Comparison of ENCODE assay signal across 8 mouse cellular contexts in the genomic region with DNA sequence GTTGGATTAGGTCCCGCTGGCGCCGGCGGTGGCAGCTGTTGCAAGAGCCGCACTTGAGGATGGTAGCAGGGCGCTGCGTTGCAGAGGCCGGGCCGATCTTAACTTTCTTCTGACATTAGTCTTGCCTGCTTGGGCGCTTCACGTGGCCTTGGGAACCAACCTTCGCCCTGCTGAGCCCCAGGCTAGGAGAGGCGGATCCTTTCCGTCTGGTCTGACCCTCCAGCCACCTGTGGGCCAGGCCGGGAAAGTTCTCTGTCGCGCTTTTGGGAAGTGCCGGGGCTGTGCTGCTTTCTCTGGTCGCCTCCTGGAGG. TPM values are rescaled to one million over a fixed set of nuclear protein-coding genes. Genes with fewer than 3 reads are reported as not detected.
A peak's percentile ranks its signal among the peaks of the same experiment; 100 is the strongest.
DNase-seq lines count a peak whose midpoint lies in the region; ATAC-seq and TF ChIP-seq lines count a peak whose summit lies in the region.

Plbd1 (minus strand) TSS at position 223 of the 311 bp plus-strand sequence.

- TF ChIP-seq POLR2A in heart, adult 2 months (IDR thresholded peaks at IDR 0.05; ENCODE audit: insufficient read depth, low read depth, low read length) = no peak

- WGBS in heart, adult 2 months = 5% methylated on average over 19 of the region's 19 CpGs
- under 1% methylated on average over 19 of the region's 19 CpGs for WGBS in lung, embryonic 15.5 days

- no peaks in the 10 kb centered on the region for H3K9me3 ChIP-seq in lung, embryonic 15.5 days

- H3K4me1 ChIP-seq in heart, adult 2 months (ENCODE audit: control insufficient read depth, insufficient read depth, low read length) = no peaks in the 10 kb centered on the region
- peaks cover 14% of the 10 kb centered on the region for H3K4me1 ChIP-seq in lung, embryonic 15.5 days

- no peak for TF ChIP-seq CTCF in heart, adult 2 months (IDR thresholded peaks at IDR 0.05)

- TF ChIP-seq EP300 in heart, adult 2 months (IDR thresholded peaks at IDR 0.05; ENCODE audit: insufficient read depth, low read depth, low read length) = no peak

- ATAC-seq in lung, embryonic 15.5 days (ENCODE audit: borderline replicate concordance, extremely low read depth, low FRiP score, low TSS enrichment) = 0 out of 2 replicates have a peak, but pooled peaks have one; percentile 5

- peak within 1 kb of the TSS; percentile 72 for H3K27ac ChIP-seq in heart, adult 2 months
- H3K27ac ChIP-seq in lung, embryonic 15.5 days = no peak within 1 kb of the TSS

- no peaks in the 10 kb centered on the region for H3K79me2 ChIP-seq in heart, adult 2 months (replicated peaks; ENCODE audit: control insufficient read depth, insufficient read depth, low read length)

- H3K4me2 ChIP-seq in lung, embryonic 15.5 days = peak within 1 kb of the TSS; percentile 69

- peak; percentile 82 for DNase-seq in ZHBTc4 (ENCODE audit: low read depth, low spot score)
- DNase-seq in embryo, embryonic 9.5 days (ENCODE audit: extremely low spot score) = peak; percentile 38
- peak; percentile 77 to 84 for DNase-seq in heart, adult 2 months
- peak; percentile 71 for DNase-seq in kidney, adult 18-20 months
- peak; percentile 70 for DNase-seq in ovary, adult 18-20 months (ENCODE audit: low spot score)
- no peak for DNase-seq in frontal cortex, postnatal 10 days (ENCODE audit: low spot score in 2 of 2)
- no peak for DNase-seq in layer of hippocampus, adult 9-10 months (ENCODE audit: low spot score)

- peak within 1 kb of the TSS; percentile 42 for H3K4me3 ChIP-seq in heart, adult 2 months
- H3K4me3 ChIP-seq in lung, embryonic 15.5 days = peak within 1 kb of the TSS; percentile 35

- no peaks in the 10 kb centered on the region for H3K36me3 ChIP-seq in heart, adult 2 months (ENCODE audit: control insufficient read depth, insufficient read depth, low read length)
- H3K36me3 ChIP-seq in lung, embryonic 15.5 days = no peaks in the 10 kb centered on the region

- H3K9ac ChIP-seq in heart, adult 2 months (ENCODE audit: low read depth, low read length) = peak within 1 kb of the TSS; percentile 59
- H3K9ac ChIP-seq in lung, embryonic 15.5 days = peak within 1 kb of the TSS; percentile 34; the same call in 1 of the 2 replicates

- H3K27me3 ChIP-seq in heart, adult 2 months (ENCODE audit: control insufficient read depth, insufficient read depth, low read length) = peaks cover 5% of the 10 kb centered on the region
- peaks cover 28% of the 10 kb centered on the region for H3K27me3 ChIP-seq in lung, embryonic 15.5 days

- intact Hi-C loops in heart, adult 2 months (cut with DNase I) = no loop called here

RNA-seq across cellular contexts. Expression of gene Plbd1, which starts in this region (rescaled TPM):
- 10 to 100 TPM; 48.8 to 53.5 TPM for total RNA-seq in heart, adult 2 months (2021)
- 28.4 and 50.7 TPM in 2 replicates for polyA plus RNA-seq in heart, adult 2 months (2012; rRNA removed)
- 4.0 and 4.9 TPM in 2 replicates for polyA plus RNA-seq in lung, embryonic 15.5 days (2015; fragmentation: Nextera tagmentation; extraction: Ambion mirVana)

Comparison
In these comparisons a context has a peak if more than half of its experiments do, and no peak if none do; other contexts are left out.
1. DNase-seq: peak in ZHBTc4 (single experiment), embryo, embryonic 9.5 days (single experiment), heart, adult 2 months (2 of 2), kidney, adult 18-20 months (single experiment) and ovary, adult 18-20 months (single experiment); none in frontal cortex, postnatal 10 days (0 of 2) and layer of hippocampus, adult 9-10 months (single experiment).